Mouse (Mus musculus): ENCODE results near the gene Wrap53. TPM values are rescaled to one million over a fixed set of nuclear protein-coding genes. Genes with fewer than 3 reads are reported as not detected.
A peak's percentile ranks its signal among the peaks of the same experiment; 100 is the strongest.

Gene Wrap53
- polyA plus RNA-seq, 1 experiment from 2014 or later: 32.0 TPM

- Histone ChIP-seq H3K27ac (no peak overlapping the region), H3K4me1 (peaks cover 31% of the 10 kb centered on the region), H3K27me3 (no peaks in the 10 kb centered on the region), H3K9me3 (replicated peaks) (no peaks in the 10 kb centered on the region), H3K9ac (0 out of 2 replicates have a peak overlapping the region, but pooled peaks have one; percentile 1), H3K4me3 (no peak overlapping the region), H3K36me3 (ENCODE audit: poor library complexity, severe bottlenecking) (peaks cover 21% of the 10 kb centered on the region), H3K4me2 (peak overlapping the region; percentile 17; the same call in 1 of the 2 replicates)
- 9% methylated on average over 6 of the region's 6 CpGs for WGBS
- ATAC-seq: no peak
Measured at GRCm38 (mm10) chr11:69600098-69600497, 20.0 kb upstream of the Wrap53 start.

GRCm38 (mm10) chr11:69599436-69599835 is 19.4 kb upstream of the Wrap53 start:
- H3K9me3 ChIP-seq (replicated peaks): no peaks in the 10 kb centered on the region
- peaks cover 21% of the 10 kb centered on the region for H3K36me3 ChIP-seq (ENCODE audit: poor library complexity, severe bottlenecking)
- peaks cover 25% of the 10 kb centered on the region for H3K4me1 ChIP-seq
- WGBS: 12% methylated on average over 9 of the region's 9 CpGs
- H3K27me3 ChIP-seq: no peaks in the 10 kb centered on the region
- no peak overlapping the region for H3K4me3 ChIP-seq
- no peak overlapping the region; the same call in 1 of the 2 replicates for H3K27ac ChIP-seq
- no peak for ATAC-seq
- no peak overlapping the region for H3K4me2 ChIP-seq
- H3K9ac ChIP-seq: 0 out of 2 replicates have a peak overlapping the region, but pooled peaks have one; percentile 1

DNA sequence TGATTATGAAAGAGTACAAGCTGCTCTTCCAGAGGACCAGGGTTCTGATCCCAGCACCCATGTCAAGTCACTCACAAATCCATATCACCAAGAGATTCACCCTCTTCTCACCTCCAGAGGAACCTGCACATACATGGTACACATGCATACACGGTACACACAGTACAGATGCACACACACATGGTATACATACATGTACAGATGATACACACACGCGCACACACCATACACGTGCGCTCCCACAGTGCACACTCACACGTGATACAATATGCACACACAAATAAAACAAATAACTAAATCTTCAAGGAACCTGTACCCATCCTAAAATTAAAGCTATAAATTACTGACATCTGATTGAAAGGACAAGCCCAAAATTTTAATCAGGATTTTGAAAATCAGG is 14.8 kb upstream of the Wrap53 start:
- Histone ChIP-seq H3K9me3 (replicated peaks) (no peaks in the 10 kb centered on the region), H3K36me3 (ENCODE audit: poor library complexity, severe bottlenecking) (peaks cover 39% of the 10 kb centered on the region), H3K27me3 (no peaks in the 10 kb centered on the region), H3K4me1 (peaks cover 12% of the 10 kb centered on the region), H3K4me3 (no peak overlapping the region), H3K4me2 (no peak overlapping the region), H3K9ac (no peak overlapping the region), H3K27ac (no peak overlapping the region)
- no peak for ATAC-seq
- WGBS: 96% methylated on average over 6 of the region's 6 CpGs

- H3K4me1 ChIP-seq: peaks cover 8% of the 10 kb centered on the region
- peak overlapping the region; percentile 40 for H3K27ac ChIP-seq
- WGBS: 85% methylated on average over 4 of the region's 4 CpGs
- H3K9me3 ChIP-seq (replicated peaks): no peaks in the 10 kb centered on the region
- no peak for ATAC-seq
- peaks cover 60% of the 10 kb centered on the region for H3K36me3 ChIP-seq (ENCODE audit: poor library complexity, severe bottlenecking)
- H3K4me2 ChIP-seq: no peak overlapping the region
- no peak overlapping the region for H3K9ac ChIP-seq
- H3K27me3 ChIP-seq: no peaks in the 10 kb centered on the region
- H3K4me3 ChIP-seq: no peak overlapping the region
Measured at GRCm38 (mm10) chr11:69592799-69593198, 12.7 kb upstream of the Wrap53 start.

DNA sequence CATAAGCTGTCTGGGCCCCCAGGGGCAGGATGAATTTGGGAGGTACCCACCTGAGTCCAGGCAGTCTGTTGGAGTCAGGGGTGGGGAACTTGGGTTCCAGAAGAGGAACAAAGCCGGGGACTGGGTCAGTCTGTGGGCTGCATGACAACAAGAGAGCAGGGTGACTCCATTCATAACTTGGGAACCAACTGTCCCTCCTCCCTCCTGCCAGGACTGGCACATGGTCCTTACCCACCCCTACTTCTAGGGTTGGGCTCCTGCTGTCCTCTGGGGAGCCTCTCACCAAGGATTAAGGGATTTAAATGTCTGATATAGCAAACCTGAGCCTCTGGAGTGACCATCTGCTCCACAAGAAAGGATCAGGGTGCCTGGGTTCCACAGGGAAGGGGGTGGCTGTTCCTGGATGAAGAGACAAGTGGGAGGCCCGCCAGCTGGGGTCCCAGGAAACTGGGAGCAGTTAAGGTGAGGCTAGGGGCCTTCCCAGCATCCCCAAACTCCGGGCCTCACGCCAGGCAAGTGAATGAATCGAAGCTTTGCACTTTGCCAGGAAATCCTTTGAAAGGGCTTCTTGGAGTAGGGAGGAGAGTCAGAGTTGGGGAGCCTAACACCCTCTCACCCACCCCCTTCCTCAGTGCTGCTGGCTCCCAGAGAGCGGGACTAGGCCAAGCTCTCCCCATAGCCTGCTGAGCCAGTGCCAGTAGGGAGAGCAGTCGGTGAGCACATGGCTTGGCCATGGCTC is 12.0 kb upstream of the Wrap53 start:
- Histone ChIP-seq H3K9me3 (replicated peaks) (no peaks in the 10 kb centered on the region), H3K27ac (peak overlapping the region; percentile 40), H3K27me3 (no peaks in the 10 kb centered on the region), H3K4me2 (no peak overlapping the region), H3K9ac (no peak overlapping the region; the same call in 1 of the 2 replicates), H3K36me3 (ENCODE audit: poor library complexity, severe bottlenecking) (peaks cover 67% of the 10 kb centered on the region), H3K4me3 (no peak overlapping the region), H3K4me1 (peaks cover 8% of the 10 kb centered on the region)
- ATAC-seq: peak; percentile 67; the same call in 1 of the 2 replicates
- 57% methylated on average over 7 of the region's 7 CpGs for WGBS

GRCm38 (mm10) chr11:69591424-69591823 is 11.4 kb upstream of the Wrap53 start:
- peaks cover 69% of the 10 kb centered on the region for H3K36me3 ChIP-seq (ENCODE audit: poor library complexity, severe bottlenecking)
- H3K9me3 ChIP-seq (replicated peaks): no peaks in the 10 kb centered on the region
- no peaks in the 10 kb centered on the region for H3K27me3 ChIP-seq
- ATAC-seq: no peak
- H3K4me2 ChIP-seq: no peak overlapping the region
- no peak overlapping the region for H3K9ac ChIP-seq
- peaks cover 8% of the 10 kb centered on the region for H3K4me1 ChIP-seq
- H3K27ac ChIP-seq: no peak overlapping the region
- no peak overlapping the region for H3K4me3 ChIP-seq
- 85% methylated on average over 3 of the region's 3 CpGs for WGBS

DNA sequence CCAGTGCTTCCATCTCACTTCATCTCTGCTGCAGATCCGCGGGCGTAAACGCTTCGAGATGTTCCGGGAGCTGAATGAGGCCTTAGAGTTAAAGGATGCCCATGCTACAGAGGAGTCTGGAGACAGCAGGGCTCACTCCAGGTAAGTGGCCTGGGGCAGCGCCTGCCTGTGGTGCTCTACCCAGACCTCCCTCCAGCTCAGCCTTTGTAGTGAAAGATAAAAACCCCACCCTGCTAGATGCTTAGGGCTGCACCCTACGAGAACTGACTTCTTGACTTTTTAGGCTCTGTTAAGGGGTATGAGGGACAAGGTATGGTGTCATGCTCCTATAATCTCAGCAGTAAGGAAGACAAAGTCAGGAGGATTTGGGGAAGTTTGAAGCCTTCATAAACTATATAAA is 10.6 kb upstream of the Wrap53 start:
- no peaks in the 10 kb centered on the region for H3K9me3 ChIP-seq (replicated peaks)
- WGBS: 94% methylated on average over 8 of the region's 8 CpGs
- H3K27ac ChIP-seq: no peak overlapping the region
- H3K4me1 ChIP-seq: peaks cover 8% of the 10 kb centered on the region
- no peaks in the 10 kb centered on the region for H3K27me3 ChIP-seq
- H3K4me3 ChIP-seq: no peak overlapping the region
- no peak for ATAC-seq
- peaks cover 67% of the 10 kb centered on the region for H3K36me3 ChIP-seq (ENCODE audit: poor library complexity, severe bottlenecking)
- no peak overlapping the region for H3K4me2 ChIP-seq
- no peak overlapping the region for H3K9ac ChIP-seq

DNA sequence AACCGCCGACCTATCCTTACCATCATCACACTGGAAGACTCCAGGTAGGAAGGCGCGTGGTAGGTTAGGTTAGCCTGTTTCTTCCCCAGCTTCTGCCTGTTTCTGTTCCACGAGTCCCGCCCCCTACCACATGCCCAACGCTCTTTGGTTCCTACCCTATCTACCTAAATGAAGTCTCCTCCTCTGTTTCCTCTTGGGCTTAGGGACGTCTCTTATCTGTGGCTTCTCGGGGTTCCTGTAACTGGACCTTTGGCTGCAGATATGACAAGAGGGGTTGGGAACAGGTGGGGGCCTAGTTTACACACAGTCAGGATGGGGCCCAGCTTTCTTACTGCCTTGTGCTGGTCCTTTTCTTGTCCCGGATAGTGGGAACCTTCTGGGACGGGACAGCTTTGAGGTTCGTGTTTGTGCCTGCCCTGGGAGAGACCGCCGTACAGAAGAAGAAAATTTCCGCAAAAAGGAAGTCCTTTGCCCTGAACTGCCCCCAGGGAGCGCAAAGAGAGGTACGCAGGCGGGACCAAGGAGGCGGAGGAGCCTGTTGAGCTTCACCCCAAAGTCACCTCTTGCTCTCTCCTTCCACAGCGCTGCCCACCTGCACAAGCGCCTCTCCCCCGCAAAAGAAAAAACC is 9.3 kb upstream of the Wrap53 start:
- Histone ChIP-seq H3K4me2 (no peak overlapping the region), H3K27me3 (no peaks in the 10 kb centered on the region), H3K9ac (no peak overlapping the region), H3K4me3 (no peak overlapping the region), H3K4me1 (peaks cover 8% of the 10 kb centered on the region), H3K27ac (no peak overlapping the region), H3K9me3 (replicated peaks) (no peaks in the 10 kb centered on the region), H3K36me3 (ENCODE audit: poor library complexity, severe bottlenecking) (peaks cover 64% of the 10 kb centered on the region)
- ATAC-seq: no peak
- 93% methylated on average over 22 of the region's 22 CpGs for WGBS

DNA sequence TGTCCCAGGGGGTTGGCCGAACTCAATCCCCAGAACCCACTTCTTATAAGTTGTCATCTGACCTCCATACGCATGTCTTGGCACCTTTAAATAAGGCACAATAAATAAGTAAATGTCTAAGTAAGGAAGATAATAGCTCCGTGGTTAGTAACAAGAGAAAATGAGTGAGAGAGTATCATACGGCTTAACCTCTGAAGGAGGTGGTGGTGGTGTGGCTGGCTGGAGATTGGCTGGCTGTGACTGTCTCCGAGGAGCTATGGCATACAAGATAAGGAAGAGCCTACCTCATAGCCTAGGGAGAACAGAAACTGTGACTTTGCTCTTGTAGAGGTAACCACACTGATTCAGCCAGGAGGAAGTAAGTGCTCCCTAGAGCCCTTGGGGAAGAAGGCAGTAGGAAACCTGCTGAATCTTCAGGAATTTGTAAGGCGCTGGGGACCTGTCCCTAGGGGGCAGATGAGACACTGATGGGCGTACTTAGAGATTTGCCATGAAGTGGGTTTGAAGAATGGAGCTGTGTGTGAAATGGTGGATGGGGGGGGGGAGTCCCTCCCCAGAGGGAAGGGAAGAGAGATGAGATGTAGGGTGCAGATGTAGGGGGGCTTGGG is 5.8 kb upstream of the Wrap53 start:
- 84% methylated on average over 7 of the region's 7 CpGs for WGBS
- Histone ChIP-seq H3K27me3 (no peaks in the 10 kb centered on the region), H3K4me2 (no peak overlapping the region), H3K27ac (no peak overlapping the region), H3K9me3 (replicated peaks) (no peaks in the 10 kb centered on the region), H3K4me3 (no peak overlapping the region), H3K36me3 (ENCODE audit: poor library complexity, severe bottlenecking) (peaks cover 45% of the 10 kb centered on the region), H3K4me1 (peaks cover 17% of the 10 kb centered on the region), H3K9ac (no peak overlapping the region)
- no peak for ATAC-seq

GRCm38 (mm10) chr11:69584937-69585336 is 4.9 kb upstream of the Wrap53 start:
- no peaks in the 10 kb centered on the region for H3K9me3 ChIP-seq (replicated peaks)
- ATAC-seq: no peak
- 94% methylated on average over 13 of the region's 13 CpGs for WGBS

DNA sequence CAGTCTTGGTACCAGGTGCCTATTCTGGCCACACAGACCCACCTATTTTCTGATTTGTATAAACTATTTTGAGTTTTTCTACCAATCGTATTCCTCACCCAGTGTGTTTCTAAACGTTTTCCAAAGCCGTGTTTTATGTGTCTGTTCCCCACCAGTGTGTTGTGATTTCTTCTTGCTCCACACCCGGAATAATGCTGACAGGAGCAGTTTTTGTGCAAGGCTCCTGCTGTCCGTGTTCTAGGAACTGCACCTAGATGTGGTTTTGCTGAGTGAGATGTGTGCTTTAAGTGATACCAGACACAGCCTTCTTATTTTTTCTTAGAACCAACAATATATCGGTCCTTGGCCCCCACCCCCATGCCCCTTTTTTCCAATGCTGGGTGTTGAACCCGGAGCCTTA is 4.0 kb upstream of the Wrap53 start:
- no peak overlapping the region for H3K4me3 ChIP-seq
- ATAC-seq: no peak
- no peak overlapping the region for H3K9ac ChIP-seq
- H3K4me1 ChIP-seq: peaks cover 21% of the 10 kb centered on the region
- WGBS: 92% methylated on average over 7 of the region's 7 CpGs
- H3K36me3 ChIP-seq (ENCODE audit: poor library complexity, severe bottlenecking): peaks cover 27% of the 10 kb centered on the region
- no peaks in the 10 kb centered on the region for H3K27me3 ChIP-seq
- H3K4me2 ChIP-seq: no peak overlapping the region
- no peaks in the 10 kb centered on the region for H3K9me3 ChIP-seq (replicated peaks)
- H3K27ac ChIP-seq: no peak overlapping the region

More at GRCm38 (mm10) chr11:69584937-69585336, 4.9 kb upstream of the Wrap53 start:
- H3K4me2 ChIP-seq: no peak overlapping the region
- H3K36me3 ChIP-seq (ENCODE audit: poor library complexity, severe bottlenecking): peaks cover 37% of the 10 kb centered on the region
- peaks cover 17% of the 10 kb centered on the region for H3K4me1 ChIP-seq
- H3K27me3 ChIP-seq: no peaks in the 10 kb centered on the region
- no peak overlapping the region for H3K9ac ChIP-seq
- H3K4me3 ChIP-seq: no peak overlapping the region
- H3K27ac ChIP-seq: no peak overlapping the region

GRCm38 (mm10) chr11:69582230-69582805 is 2.3 kb upstream of the Wrap53 start:
- 66% methylated on average over 9 of the region's 9 CpGs for WGBS
- Histone ChIP-seq H3K4me2 (peak overlapping the region; percentile 91), H3K4me1 (peaks cover 35% of the 10 kb centered on the region), H3K9ac (peak overlapping the region; percentile 88), H3K36me3 (ENCODE audit: poor library complexity, severe bottlenecking) (peaks cover 10% of the 10 kb centered on the region), H3K9me3 (replicated peaks) (no peaks in the 10 kb centered on the region), H3K4me3 (peak overlapping the region; percentile 67), H3K27me3 (no peaks in the 10 kb centered on the region), H3K27ac (no peak overlapping the region)
- ATAC-seq: no peak

All from forebrain, embryonic 13.5 days (tissue).